Mouse (Mus musculus) heart, adult 2 months (tissue): ENCODE data around the gene Asb8.

ENCODE experiments used
- CTCF ChIP-seq: fragments of 200-600 bp; IDR thresholded peaks from 2 replicates; pipeline ENCODE4 v1.8.1; 2022; ENCODE audit warnings: antibody characterized with exemption, mild to moderate bottlenecking, moderate library complexity
- EP300 ChIP-seq: fragments of 200-500 bp; IDR thresholded peaks from 2 replicates; pipeline ENCODE4 v1.6.1; 2011; ENCODE audit warnings: low read depth, low read length, control low read depth; ENCODE audit not compliant: insufficient read depth
- POLR2A ChIP-seq: fragments of 200-500 bp; IDR thresholded peaks from 2 replicates; pipeline ENCODE4 v1.6.1; 2011; ENCODE audit warnings: mild to moderate bottlenecking, low read depth, low read length, control low read depth; ENCODE audit not compliant: insufficient read depth

GRCm38 (mm10) chr15:98181856-98182570, 16.6 kb upstream of the Asb8 start:
- no peak for TF ChIP-seq POLR2A
- no peak for TF ChIP-seq CTCF
- no peak for TF ChIP-seq EP300
